Mouse (Mus musculus) lung, adult 18-20 months (tissue): ENCODE measurements at regions not wholly inside any gene's neighbourhood (a gene's known extent, or its start where the extent isn't known, plus 50 kb on each side); places are given as distances from the start of the nearest gene placed in this dataset.

Source experiments
- DNase-seq, 2 experiments: peaks; one replicate each; pipeline ENCODE4 v3.0.0; 2022; ENCODE audit warnings: mixed read lengths in 2 of 2

GRCm38 (mm10) chr16:77166722-77167121 is 153.2 kb downstream of the Usp25 start:
- DNase-seq = peak in 1 of 2 experiments; percentile 3

- DNase-seq = peak in 1 of 2 experiments; percentile 8
These were observed 159.7 kb downstream of the Usp25 start for GRCm38 (mm10) chr16:77173026-77173692.

GRCm38 (mm10) chr16:77174744-77175432 is 161.4 kb downstream of the Usp25 start:
- peak in 1 of 2 experiments; percentile 14 for DNase-seq

GRCm38 (mm10) chr16:77180990-77181389 is 167.5 kb downstream of the Usp25 start:
- no peak for DNase-seq
